Mouse (Mus musculus) E14TG2a.4 (cell line): ENCODE measurements at regions not wholly inside any gene's neighbourhood (a gene's known extent, or its start where the extent isn't known, plus 50 kb on each side); places are given as distances from the start of the nearest gene placed in this dataset.

Experiments used
- CTCF ChIP-seq: conservative IDR thresholded peaks from 2 replicates; pipeline ENCODE4 v1.5.1; 2014; ENCODE audit warnings: low read length
- NANOG ChIP-seq: IDR thresholded peaks from 2 replicates; pipeline ENCODE4 v1.6.1; 2014; ENCODE audit warnings: borderline replicate concordance, low read length, mixed read lengths
- POU5F1 ChIP-seq: IDR thresholded peaks from 2 replicates; pipeline ENCODE4 v1.6.1; 2014; ENCODE audit warnings: low read length, borderline replicate concordance

- TF ChIP-seq CTCF (no peak), NANOG (no peak), POU5F1 (no peak)
Observed at GRCm38 (mm10) chr7:74198796-74199195, 185.3 kb upstream of the St8sia2 start.
